ENCODE assay signal across 8 mouse cellular contexts in genomic region chr11:119007461-119008456, GRCm38 (mm10). TPM values are rescaled to one million over a fixed set of nuclear protein-coding genes. Genes with fewer than 3 reads are reported as not detected.
A peak's percentile ranks its signal among the peaks of the same experiment; 100 is the strongest.
DNase-seq lines count a peak whose midpoint lies in the region; ATAC-seq and TF ChIP-seq lines count a peak whose summit lies in the region.

No protein-coding gene starts in this region.

- no peak overlapping the region for H3K27ac ChIP-seq in hindbrain, postnatal 0 days
- H3K27ac ChIP-seq in liver, embryonic 13.5 days, result no peak overlapping the region
- H3K27ac ChIP-seq in neural tube, embryonic 15.5 days (replicated peaks), result no peak overlapping the region

- ATAC-seq in hindbrain, postnatal 0 days, result no peak
- peak; percentile 34; the same call in 1 of the 2 replicates for ATAC-seq in liver, embryonic 13.5 days (ENCODE audit: low read depth)
- ATAC-seq in neural tube, embryonic 15.5 days (ENCODE audit: low FRiP score), result peak; percentile 59; the same call in 1 of the 2 replicates

- no peak overlapping the region for H3K9ac ChIP-seq in hindbrain, postnatal 0 days (replicated peaks; ENCODE audit: low read length)
- 0 out of 2 replicates have a peak overlapping the region, but pooled peaks have one; percentile 0 for H3K9ac ChIP-seq in liver, embryonic 13.5 days
- peak overlapping the region; percentile 42; the same call in 1 of the 2 replicates for H3K9ac ChIP-seq in neural tube, embryonic 15.5 days (replicated peaks)

- H3K27me3 ChIP-seq in hindbrain, postnatal 0 days (ENCODE audit: insufficient read depth, low read length), result no peaks in the 10 kb centered on the region
- H3K27me3 ChIP-seq in liver, embryonic 13.5 days, result 0 out of 2 replicates have a peak, but pooled peaks cover 2% of the 10 kb centered on the region
- H3K27me3 ChIP-seq in neural tube, embryonic 15.5 days (replicated peaks), result no peaks in the 10 kb centered on the region

- H3K9me3 ChIP-seq in hindbrain, postnatal 0 days (ENCODE audit: low read length), result no peaks in the 10 kb centered on the region
- H3K9me3 ChIP-seq in liver, embryonic 13.5 days (replicated peaks), result no peaks in the 10 kb centered on the region
- H3K9me3 ChIP-seq in neural tube, embryonic 15.5 days (replicated peaks), result no peaks in the 10 kb centered on the region

- H3K4me1 ChIP-seq in hindbrain, postnatal 0 days (ENCODE audit: insufficient read depth, low read length), result no peaks in the 10 kb centered on the region
- no peaks in the 10 kb centered on the region for H3K4me1 ChIP-seq in liver, embryonic 13.5 days (replicated peaks)
- peaks cover 7% of the 10 kb centered on the region; the same call in 1 of the 2 replicates for H3K4me1 ChIP-seq in neural tube, embryonic 15.5 days

- no peak for TF ChIP-seq CTCF in hindbrain, postnatal 0 days (IDR thresholded peaks at IDR 0.05; ENCODE audit: low read depth)

- peak overlapping the region; percentile 34 for H3K4me2 ChIP-seq in hindbrain, postnatal 0 days (ENCODE audit: low read depth, low read length)
- peak overlapping the region; percentile 41 for H3K4me2 ChIP-seq in liver, embryonic 13.5 days
- H3K4me2 ChIP-seq in neural tube, embryonic 15.5 days, result peak overlapping the region; percentile 52

- H3K4me3 ChIP-seq in hindbrain, postnatal 0 days (ENCODE audit: low read length), result no peak overlapping the region
- peak overlapping the region; percentile 11 for H3K4me3 ChIP-seq in liver, embryonic 13.5 days (replicated peaks)
- H3K4me3 ChIP-seq in neural tube, embryonic 15.5 days (replicated peaks), result peak overlapping the region; percentile 31

- WGBS in hindbrain, postnatal 0 days, result 21% methylated on average over 21 of the region's 21 CpGs
- WGBS in liver, embryonic 13.5 days (ENCODE audit: insufficient replicate concordance), result 23% methylated on average over 21 of the region's 21 CpGs
- 27% methylated on average over 21 of the region's 21 CpGs for WGBS in neural tube, embryonic 15.5 days

- peak; percentile 53 for DNase-seq in ovary, adult 18-20 months (ENCODE audit: low spot score)
- DNase-seq in ovary, postnatal 10 days (ENCODE audit: low spot score), result no peak
- DNase-seq in hindbrain, postnatal 0 days (ENCODE audit: low spot score), result peak; percentile 42
- no peak for DNase-seq in liver, embryonic 13.5 days
- no peak for DNase-seq in urinary bladder, postnatal 36 days (ENCODE audit: low spot score in 2 of 2)
- DNase-seq in cerebellum, adult 8-10 months, result no peak
- no peak for DNase-seq in spleen, postnatal 4 days (ENCODE audit: low spot score in 2 of 2)

- H3K36me3 ChIP-seq in hindbrain, postnatal 0 days (ENCODE audit: insufficient read depth, low read length), result no peaks in the 10 kb centered on the region
- H3K36me3 ChIP-seq in liver, embryonic 13.5 days, result no peaks in the 10 kb centered on the region
- H3K36me3 ChIP-seq in neural tube, embryonic 15.5 days, result no peaks in the 10 kb centered on the region

RNA-seq across cellular contexts. Expression of gene Cbx2, which starts 15.0 kb away (rescaled TPM):
- 14.6 and 18.9 TPM in 2 replicates for total RNA-seq in hindbrain, postnatal 0 days (2014; rRNA removed)
- polyA plus RNA-seq in hindbrain, postnatal 0 days (2015; fragmentation: Nextera tagmentation; extraction: Ambion mirVana), result 7.0 and 7.4 TPM in 2 replicates
- polyA plus RNA-seq in liver, embryonic 13.5 days (2015; fragmentation: Nextera tagmentation; extraction: Ambion mirVana), result 3.8 and 4.1 TPM in 2 replicates
- 8.3 and 13.3 TPM in 2 replicates for polyA plus RNA-seq in neural tube, embryonic 15.5 days (2015; fragmentation: Nextera tagmentation; extraction: Ambion mirVana)

RNA-seq across cellular contexts. Expression of gene Enpp7, which starts 19.8 kb away (rescaled TPM):
- total RNA-seq in hindbrain, postnatal 0 days (2014; rRNA removed), result not detected in 2 replicates
- polyA plus RNA-seq in hindbrain, postnatal 0 days (2015; fragmentation: Nextera tagmentation; extraction: Ambion mirVana), result not detected in 2 replicates
- not detected in 2 replicates for polyA plus RNA-seq in liver, embryonic 13.5 days (2015; fragmentation: Nextera tagmentation; extraction: Ambion mirVana)
- not detected in 2 replicates for polyA plus RNA-seq in neural tube, embryonic 15.5 days (2015; fragmentation: Nextera tagmentation; extraction: Ambion mirVana)

RNA-seq across cellular contexts. Expression of gene Cbx8, which starts 33.0 kb away (rescaled TPM):
- 10.0 and 11.4 TPM in 2 replicates for total RNA-seq in hindbrain, postnatal 0 days (2014; rRNA removed)
- polyA plus RNA-seq in hindbrain, postnatal 0 days (2015; fragmentation: Nextera tagmentation; extraction: Ambion mirVana), result 6.5 and 7.6 TPM in 2 replicates
- polyA plus RNA-seq in liver, embryonic 13.5 days (2015; fragmentation: Nextera tagmentation; extraction: Ambion mirVana), result 2.4 and 2.8 TPM in 2 replicates
- 7.2 and 7.3 TPM in 2 replicates for polyA plus RNA-seq in neural tube, embryonic 15.5 days (2015; fragmentation: Nextera tagmentation; extraction: Ambion mirVana)

Comparison
In these comparisons a context has a peak if more than half of its experiments do, and no peak if none do; other contexts are left out.
1. DNase-seq: peak in ovary, adult 18-20 months (single experiment) and hindbrain, postnatal 0 days (single experiment); none in ovary, postnatal 10 days (single experiment), liver, embryonic 13.5 days (single experiment), urinary bladder, postnatal 36 days (0 of 2), cerebellum, adult 8-10 months (single experiment) and spleen, postnatal 4 days (0 of 2).
2. Peak in every context shown above with its lines, with median percentiles within 50 percentile points of each other: H3K4me2 ChIP-seq.